Mouse (Mus musculus): ENCODE measurements around the gene Lrmda. TPM values are rescaled to one million over a fixed set of nuclear protein-coding genes. Genes with fewer than 3 reads are reported as not detected.

Lrmda gene
- polyA plus RNA-seq, 1 experiment from 2014 or later, result 0.60 TPM

DNA sequence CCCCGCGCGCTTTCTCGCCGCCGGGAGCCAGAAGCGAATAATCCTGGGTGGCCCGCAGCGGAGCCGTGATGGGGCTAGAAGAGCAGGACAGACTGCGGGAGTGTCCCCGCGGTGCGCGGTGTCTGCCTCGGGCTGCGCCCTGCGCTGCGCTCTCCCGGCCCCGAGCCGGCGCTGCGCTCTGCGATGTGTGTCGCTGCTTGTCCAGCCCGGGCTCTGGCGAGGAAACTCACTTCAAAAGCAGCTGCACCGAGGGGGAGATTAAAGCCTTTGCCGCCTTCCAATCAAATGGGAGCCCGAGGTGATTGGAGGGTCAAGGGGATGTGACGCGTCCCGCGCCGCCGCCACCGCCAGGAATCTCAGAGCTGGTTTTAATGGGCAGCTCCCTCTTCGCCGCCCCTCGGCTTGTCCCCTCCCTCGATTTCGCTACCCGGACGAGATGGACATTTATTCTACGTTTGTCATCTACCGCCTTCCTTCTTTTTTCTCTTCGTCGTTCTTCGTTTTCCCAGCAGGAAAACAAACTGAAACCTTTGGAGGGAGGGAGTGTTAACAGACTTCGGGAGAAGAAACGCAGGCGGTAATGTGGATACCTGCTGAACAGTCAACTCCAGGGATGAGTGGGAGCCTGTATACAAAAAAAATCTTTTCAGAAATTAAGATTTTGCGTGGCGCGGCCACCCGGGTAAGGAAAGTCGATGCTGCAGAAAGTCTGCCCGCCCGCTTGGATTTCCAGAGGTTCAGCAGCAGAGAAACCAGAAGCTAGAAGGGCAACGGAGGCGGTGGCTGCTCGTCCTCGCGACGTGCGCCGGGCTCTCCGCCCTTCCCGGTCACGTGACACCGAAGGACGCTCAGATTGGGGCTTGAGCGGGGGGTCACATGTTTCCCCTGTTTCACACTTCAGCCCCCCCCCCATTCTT is 31.6 kb upstream of the Lrmda start:
- peak overlapping the region; percentile 88 for H3K27ac ChIP-seq
- peaks cover 10% of the 10 kb centered on the region; the same call in 1 of the 2 replicates for H3K36me3 ChIP-seq
- under 1% methylated on average over 74 of the region's 74 CpGs for WGBS
- H3K9me3 ChIP-seq, result no peaks in the 10 kb centered on the region
- H3K4me3 ChIP-seq, result peak overlapping the region; percentile 77
- DNase-seq (ENCODE audit: low spot score), result peak; percentile 98
- H3K4me1 ChIP-seq, result peaks cover 49% of the 10 kb centered on the region
- peaks cover 52% of the 10 kb centered on the region for H3K27me3 ChIP-seq (ENCODE audit: insufficient read depth, poor library complexity, severe bottlenecking)

DNA sequence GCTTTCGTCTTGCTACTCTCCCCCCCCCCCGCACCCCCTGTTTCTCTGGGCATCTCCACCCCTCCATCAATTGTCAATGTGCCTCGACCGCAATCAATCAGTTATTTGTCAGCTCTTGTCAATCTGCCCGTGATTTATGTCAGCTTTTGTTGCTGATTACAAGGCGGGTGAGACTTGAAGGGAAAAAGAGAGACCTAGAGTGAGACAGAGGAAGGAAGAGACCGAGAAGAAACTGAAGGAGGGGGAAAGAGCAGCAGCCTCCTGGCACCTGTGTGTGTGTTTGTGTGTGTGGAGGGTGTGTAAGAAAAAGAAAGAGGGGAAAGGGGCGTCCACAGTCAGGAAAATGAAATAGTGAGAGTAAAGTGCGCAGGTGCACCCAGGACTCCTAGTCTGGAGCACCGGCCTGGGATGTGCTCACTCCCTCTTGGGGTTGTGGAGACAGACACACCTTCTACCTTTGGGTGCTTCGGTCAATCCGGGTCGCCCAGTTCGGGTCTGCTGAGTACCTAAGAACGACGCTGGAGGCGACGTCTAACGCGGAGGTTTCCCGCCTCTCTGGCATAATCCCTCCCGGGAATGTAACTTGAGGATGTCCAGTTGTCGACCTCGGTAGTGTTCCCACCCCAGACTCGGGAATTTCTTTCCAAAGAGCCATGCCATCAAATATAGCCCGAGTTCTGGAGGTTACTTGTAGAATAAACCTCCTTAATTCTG is 30.8 kb upstream of the Lrmda start:
- DNase-seq (ENCODE audit: low spot score), result no peak
- Histone ChIP-seq H3K27ac (peak overlapping the region; percentile 88), H3K36me3 (peaks cover 10% of the 10 kb centered on the region; the same call in 1 of the 2 replicates), H3K27me3 (ENCODE audit: insufficient read depth, poor library complexity, severe bottlenecking) (peaks cover 55% of the 10 kb centered on the region), H3K4me1 (peaks cover 47% of the 10 kb centered on the region), H3K9me3 (no peaks in the 10 kb centered on the region), H3K4me3 (peak overlapping the region; percentile 77)
- under 1% methylated on average over 25 of the region's 26 CpGs for WGBS

GRCm38 (mm10) chr14:21989291-21989913 is 30.1 kb upstream of the Lrmda start, which contains the start of gene Zfp503:
Gene Zfp503, minus strand, starts transcription at chr14:21989601.
- DNase-seq (ENCODE audit: low spot score), result no peak
- H3K4me3 ChIP-seq, result peak within 1 kb of the TSS; percentile 77
- H3K9me3 ChIP-seq, result no peaks in the 10 kb centered on the region
- peak within 1 kb of the TSS; percentile 88 for H3K27ac ChIP-seq
- under 1% methylated on average over 37 of the region's 37 CpGs for WGBS
- peaks cover 62% of the 10 kb centered on the region for H3K27me3 ChIP-seq (ENCODE audit: insufficient read depth, poor library complexity, severe bottlenecking)
- peaks cover 10% of the 10 kb centered on the region; the same call in 1 of the 2 replicates for H3K36me3 ChIP-seq
- H3K4me1 ChIP-seq, result peaks cover 53% of the 10 kb centered on the region

GRCm38 (mm10) chr14:21990321-21991021 is 29.0 kb upstream of the Lrmda start:
- peaks cover 6% of the 10 kb centered on the region; the same call in 1 of the 2 replicates for H3K36me3 ChIP-seq
- no peak for DNase-seq (ENCODE audit: low spot score)
- WGBS, result 1% methylated on average over 31 of the region's 31 CpGs
- no peaks in the 10 kb centered on the region for H3K9me3 ChIP-seq
- peak overlapping the region; percentile 77 for H3K4me3 ChIP-seq
- peak overlapping the region; percentile 88 for H3K27ac ChIP-seq
- H3K4me1 ChIP-seq, result peaks cover 53% of the 10 kb centered on the region
- peaks cover 62% of the 10 kb centered on the region for H3K27me3 ChIP-seq (ENCODE audit: insufficient read depth, poor library complexity, severe bottlenecking)

GRCm38 (mm10) chr14:21991251-21991780 is 28.2 kb upstream of the Lrmda start:
- WGBS, result 1% methylated on average over 26 of the region's 26 CpGs
- Histone ChIP-seq H3K36me3 (no peaks in the 10 kb centered on the region), H3K4me1 (peaks cover 50% of the 10 kb centered on the region), H3K4me3 (peak overlapping the region; percentile 77), H3K27me3 (ENCODE audit: insufficient read depth, poor library complexity, severe bottlenecking) (peaks cover 64% of the 10 kb centered on the region), H3K9me3 (no peaks in the 10 kb centered on the region), H3K27ac (0 out of 2 replicates have a peak overlapping the region, but pooled peaks have one; percentile 88)
- DNase-seq (ENCODE audit: low spot score), result no peak

DNA sequence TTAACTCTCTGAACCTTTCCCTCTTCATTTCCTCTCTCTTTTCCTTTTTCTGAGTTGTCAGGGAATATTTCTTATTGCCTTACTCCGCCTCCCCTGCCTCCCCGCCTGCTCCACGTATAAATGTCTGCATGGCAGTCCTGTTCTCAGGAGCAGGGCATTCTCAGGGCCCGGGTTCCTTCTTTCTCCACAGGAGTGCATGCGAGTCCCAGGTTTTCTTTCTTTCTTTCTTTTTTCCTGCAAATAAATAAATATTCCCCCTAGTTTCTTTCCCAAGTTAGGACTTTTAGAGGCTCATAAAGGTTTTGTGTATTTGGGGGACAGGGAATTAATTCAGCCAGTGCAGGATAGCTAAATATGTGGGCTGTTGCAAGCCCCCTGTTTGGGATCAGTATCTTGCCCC is 27.7 kb upstream of the Lrmda start:
- 15% methylated on average over 5 of the region's 5 CpGs for WGBS
- H3K9me3 ChIP-seq, result no peaks in the 10 kb centered on the region
- no peak overlapping the region for H3K27ac ChIP-seq
- peaks cover 69% of the 10 kb centered on the region for H3K27me3 ChIP-seq (ENCODE audit: insufficient read depth, poor library complexity, severe bottlenecking)
- H3K36me3 ChIP-seq, result no peaks in the 10 kb centered on the region
- 0 out of 2 replicates have a peak overlapping the region, but pooled peaks have one; percentile 15 for H3K4me3 ChIP-seq
- DNase-seq (ENCODE audit: low spot score), result no peak
- peaks cover 50% of the 10 kb centered on the region for H3K4me1 ChIP-seq

GRCm38 (mm10) chr14:21992321-21992885 is 27.1 kb upstream of the Lrmda start:
- 0 out of 2 replicates have a peak overlapping the region, but pooled peaks have one; percentile 15 for H3K4me3 ChIP-seq
- H3K9me3 ChIP-seq, result no peaks in the 10 kb centered on the region
- H3K27me3 ChIP-seq (ENCODE audit: insufficient read depth, poor library complexity, severe bottlenecking), result peaks cover 71% of the 10 kb centered on the region
- DNase-seq (ENCODE audit: low spot score), result no peak
- H3K36me3 ChIP-seq, result no peaks in the 10 kb centered on the region
- WGBS, result 42% methylated on average over 4 of the region's 4 CpGs
- H3K27ac ChIP-seq, result no peak overlapping the region
- H3K4me1 ChIP-seq, result peaks cover 47% of the 10 kb centered on the region

DNA sequence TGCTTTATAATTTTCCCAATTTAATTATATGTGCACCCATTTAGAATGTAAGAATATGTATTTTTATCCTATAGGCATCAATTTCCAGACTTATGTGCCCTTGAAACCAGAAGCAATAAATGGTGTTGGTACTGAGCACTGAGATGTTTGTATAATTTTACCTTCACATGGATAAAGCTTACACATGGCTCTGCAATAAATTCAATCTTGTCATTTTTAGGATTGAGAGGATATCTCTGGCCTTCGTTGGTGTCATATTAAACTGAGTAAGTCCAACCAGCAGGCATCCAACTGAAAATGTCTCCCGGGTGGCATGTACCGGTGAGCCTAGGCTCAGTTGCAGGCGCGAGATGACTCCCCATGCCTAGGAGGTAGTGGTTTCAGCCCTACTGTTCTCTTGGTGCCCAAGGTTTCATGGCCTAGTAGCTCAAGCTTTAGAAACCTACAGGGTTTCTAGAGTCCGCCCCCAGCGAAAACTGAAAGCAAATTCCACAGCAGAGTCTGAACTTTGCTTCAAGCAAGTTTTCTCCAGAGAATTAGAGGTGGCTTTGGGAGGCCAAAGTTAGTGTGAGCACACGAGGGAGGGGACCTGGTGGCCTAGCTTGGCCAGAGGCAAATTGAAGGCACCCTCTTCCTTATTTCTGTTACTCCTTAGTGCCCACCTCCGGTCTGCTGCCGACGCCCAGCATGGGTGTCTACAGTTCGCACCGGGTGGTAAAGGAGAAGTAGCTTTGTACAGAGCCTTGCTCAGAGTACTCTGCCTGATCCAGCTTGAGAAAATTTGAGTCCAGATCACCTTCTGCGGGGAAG is 26.1 kb upstream of the Lrmda start:
- peak overlapping the region; percentile 67 for H3K4me3 ChIP-seq
- no peaks in the 10 kb centered on the region for H3K9me3 ChIP-seq
- H3K27ac ChIP-seq, result peak overlapping the region; percentile 53
- DNase-seq (ENCODE audit: low spot score), result no peak
- H3K27me3 ChIP-seq (ENCODE audit: insufficient read depth, poor library complexity, severe bottlenecking), result peaks cover 71% of the 10 kb centered on the region
- no peaks in the 10 kb centered on the region for H3K36me3 ChIP-seq
- H3K4me1 ChIP-seq, result peaks cover 46% of the 10 kb centered on the region
- 17% methylated on average over 14 of the region's 14 CpGs for WGBS

GRCm38 (mm10) chr14:21994061-21994990 is 25.2 kb upstream of the Lrmda start:
- H3K36me3 ChIP-seq, result no peaks in the 10 kb centered on the region
- H3K27me3 ChIP-seq (ENCODE audit: insufficient read depth, poor library complexity, severe bottlenecking), result peaks cover 67% of the 10 kb centered on the region
- no peaks in the 10 kb centered on the region for H3K9me3 ChIP-seq
- peak overlapping the region; percentile 53 for H3K27ac ChIP-seq
- WGBS, result 1% methylated on average over 44 of the region's 44 CpGs
- DNase-seq (ENCODE audit: low spot score), result peak; percentile 75
- H3K4me1 ChIP-seq, result peaks cover 38% of the 10 kb centered on the region
- peak overlapping the region; percentile 67 for H3K4me3 ChIP-seq

DNA sequence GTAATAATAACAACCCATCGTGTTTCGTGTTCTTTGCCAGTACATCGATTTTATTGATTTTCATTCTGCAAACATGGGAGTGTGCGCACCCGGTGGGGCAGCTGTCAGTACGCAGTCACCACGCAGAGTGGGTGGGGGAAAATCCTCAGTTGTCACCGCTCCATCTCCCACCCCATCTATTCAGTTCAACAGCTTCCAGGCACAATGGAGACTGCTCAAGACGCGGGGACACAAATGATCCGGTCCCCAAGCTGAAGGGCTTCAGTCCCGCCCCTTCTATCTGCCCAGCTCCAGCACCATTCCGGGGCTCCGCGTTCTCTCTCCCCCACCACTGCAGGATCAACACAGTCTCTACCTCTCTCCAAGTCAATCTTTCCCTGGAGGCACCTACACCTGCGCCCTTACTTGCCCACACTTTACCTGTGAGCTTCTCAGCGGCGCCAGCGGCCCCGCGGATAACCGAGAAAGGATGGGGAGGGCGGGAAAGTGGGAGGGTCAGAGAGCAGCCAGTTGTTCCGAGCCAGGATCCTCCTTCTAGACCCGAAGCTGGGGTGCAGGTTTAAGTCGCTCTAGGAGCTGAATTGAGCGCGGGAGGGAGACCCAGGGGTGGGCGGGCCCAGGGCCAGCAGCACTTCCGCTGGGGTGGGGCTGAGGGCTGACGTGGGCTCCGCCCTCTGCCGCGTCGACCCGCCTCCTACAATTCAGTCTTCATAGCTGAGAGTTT is 24.3 kb upstream of the Lrmda start:
- peak; percentile 80 for DNase-seq (ENCODE audit: low spot score)
- Histone ChIP-seq H3K4me3 (peak overlapping the region; percentile 67), H3K9me3 (no peaks in the 10 kb centered on the region), H3K27me3 (ENCODE audit: insufficient read depth, poor library complexity, severe bottlenecking) (peaks cover 62% of the 10 kb centered on the region), H3K4me1 (peaks cover 29% of the 10 kb centered on the region), H3K36me3 (no peaks in the 10 kb centered on the region), H3K27ac (peak overlapping the region; percentile 71)
- under 1% methylated on average over 36 of the region's 36 CpGs for whole genome bisulfite sequencing

Data from heart, embryonic 10.5 days (tissue).